Mouse (Mus musculus) spleen, adult 18-20 months (tissue): Measurements from ENCODE around the gene Numa1.
A peak's percentile ranks its signal among the peaks of the same experiment; 100 is the strongest.
"Not testable (repeated sequence)": the region's sequence is repeated elsewhere in the genome, so short reads cannot be mapped to it uniquely, and the experiment has no call there.

ENCODE experiments used
- DNase-seq, 2 experiments: peaks; one replicate each; pipeline ENCODE4 v3.0.0; 2022; ENCODE audit warnings: mixed read lengths in 2 of 2

Numa1 gene

GRCm38 (mm10) chr7:101998194-101998927, 64.5 kb downstream of the Numa1 start:
- peak; percentile 59 to 80 for DNase-seq

- no peak for DNase-seq
These were observed 65.7 kb downstream of the Numa1 start for GRCm38 (mm10) chr7:101999461-102000151.

- no peak for DNase-seq
These were observed 66.4 kb downstream of the Numa1 start for GRCm38 (mm10) chr7:102000296-102000695.

GRCm38 (mm10) chr7:102000921-102001630, 67.2 kb downstream of the Numa1 start:
- no peak for DNase-seq

- DNase-seq: no peak
These were observed 72.6 kb downstream of the Numa1 start for GRCm38 (mm10) chr7:102006520-102006919.

GRCm38 (mm10) chr7:102011855-102012254, 77.9 kb downstream of the Numa1 start:
- no peak for DNase-seq

- DNase-seq: no peak
These were observed 79.5 kb downstream of the Numa1 start for GRCm38 (mm10) chr7:102013416-102013815.

- no peak for DNase-seq
These were observed 81.1 kb downstream of the Numa1 start for GRCm38 (mm10) chr7:102014995-102015394.

- DNase-seq: no peak
These were observed 83.0 kb downstream of the Numa1 start for GRCm38 (mm10) chr7:102016936-102017335.

- no peak for DNase-seq
These were observed 83.5 kb downstream of the Numa1 start for GRCm38 (mm10) chr7:102017452-102017851.

- DNase-seq: no peak
These were observed 84.1 kb downstream of the Numa1 start for GRCm38 (mm10) chr7:102018034-102018433.

- no peak for DNase-seq
These were observed 84.7 kb downstream of the Numa1 start, which contains the start of gene Il18bp for GRCm38 (mm10) chr7:102018590-102018989. Gene Il18bp (minus strand): TSS chr7:102018690.

GRCm38 (mm10) chr7:102019362-102019761, 85.5 kb downstream of the Numa1 start:
- DNase-seq: no peak

GRCm38 (mm10) chr7:102020934-102021333, 87.0 kb downstream of the Numa1 start:
- DNase-seq: not testable (repeated sequence)

GRCm38 (mm10) chr7:102023821-102024220, 89.9 kb downstream of the Numa1 start:
- DNase-seq: no peak

- DNase-seq: no peak
These were observed 91.5 kb downstream of the Numa1 start for GRCm38 (mm10) chr7:102025187-102026119.

GRCm38 (mm10) chr7:102034904-102035303, 101.0 kb downstream of the Numa1 start:
- no peak for DNase-seq

- no peak for DNase-seq
These were observed 101.6 kb downstream of the Numa1 start for GRCm38 (mm10) chr7:102035534-102035933.

GRCm38 (mm10) chr7:102037318-102037717, 103.4 kb downstream of the Numa1 start:
- no peak for DNase-seq

GRCm38 (mm10) chr7:102042314-102042713, 108.4 kb downstream of the Numa1 start:
- no peak for DNase-seq

- not testable (repeated sequence) for DNase-seq
These were observed 114.6 kb downstream of the Numa1 start for GRCm38 (mm10) chr7:102048524-102048923.

GRCm38 (mm10) chr7:102061353-102061752, 127.4 kb downstream of the Numa1 start:
- no peak for DNase-seq
